Mouse (Mus musculus): ENCODE data around the gene Hpca. TPM values are rescaled to one million over a fixed set of nuclear protein-coding genes. Genes with fewer than 3 reads are reported as not detected.

Hpca gene
- polyA plus RNA-seq, 1 experiment, result 0.92 TPM

- no peak for DNase-seq (ENCODE audit: low read depth, low spot score)
Measured at GRCm38 (mm10) chr4:129068848-129069247, 53.0 kb downstream of the Hpca start.

GRCm38 (mm10) chr4:129067638-129068415, 54.0 kb downstream of the Hpca start:
- WGBS, result 48% methylated on average over 5 of the region's 5 CpGs
- DNase-seq (ENCODE audit: low read depth, low spot score), result no peak

More at GRCm38 (mm10) chr4:129068848-129069247, 53.0 kb downstream of the Hpca start:
- 85% methylated on average over 4 of the region's 4 CpGs for WGBS

- no peak for DNase-seq (ENCODE audit: low read depth, low spot score)
Measured at GRCm38 (mm10) chr4:129065688-129066236, 56.1 kb downstream of the Hpca start.

- 72% methylated on average over 3 of the region's 3 CpGs for WGBS
- DNase-seq (ENCODE audit: low read depth, low spot score), result no peak
Measured at GRCm38 (mm10) chr4:129062281-129063075, 59.4 kb downstream of the Hpca start.

Other genes starting within 250 kb of the Hpca start
- 2.9 and 3.1 TPM in 2 replicates for gene Trim62, start 238.5 kb downstream of the Hpca start, polyA plus RNA-seq (2012; rRNA removed)
- 2.8 and 3.4 TPM in 2 replicates for gene Azin2, start 159.6 kb downstream of the Hpca start, polyA plus RNA-seq (2012; rRNA removed)
- 141 and 161 TPM in 2 replicates for gene Ak2, start 130.1 kb downstream of the Hpca start, polyA plus RNA-seq (2012; rRNA removed)
- 66.8 and 86.7 TPM in 2 replicates for gene Rnf19b, start 63.8 kb downstream of the Hpca start, polyA plus RNA-seq (2012; rRNA removed)
- gene Tmem54, start 16.5 kb downstream of the Hpca start, polyA plus RNA-seq (2012; rRNA removed), result 753 and 829 TPM in 2 replicates
- 0.53 and 0.74 TPM in 2 replicates for gene Fndc5, start 15.0 kb upstream of the Hpca start, polyA plus RNA-seq (2012; rRNA removed)
- 4.8 and 8.2 TPM in 2 replicates for gene S100pbp, start 67.7 kb upstream of the Hpca start, polyA plus RNA-seq (2012; rRNA removed)
- 15.6 and 18.4 TPM in 2 replicates for gene Yars, start 67.7 kb upstream of the Hpca start, polyA plus RNA-seq (2012; rRNA removed)
- 92.7 and 138 TPM in 2 replicates for gene C77080, start 139.4 kb upstream of the Hpca start, polyA plus RNA-seq (2012; rRNA removed)
- gene Sync, start 165.6 kb upstream of the Hpca start, polyA plus RNA-seq (2012; rRNA removed), result 0.92 and 1.1 TPM in 2 replicates
- 27.1 and 29.3 TPM in 2 replicates for gene Rbbp4, start 213.3 kb upstream of the Hpca start, polyA plus RNA-seq (2012; rRNA removed)
- gene Zbtb8os, start 213.7 kb upstream of the Hpca start, polyA plus RNA-seq (2012; rRNA removed), result 23.1 and 24.9 TPM in 2 replicates